Mouse (Mus musculus) lung, embryonic 14.5 days (tissue): ENCODE results near the gene Zfyve27. TPM values are rescaled to one million over a fixed set of nuclear protein-coding genes. Genes with fewer than 3 reads are reported as not detected.

ENCODE experiments used
- ATAC-seq: fragments of 200-750 bp; cut with Nextera tagmentation; 2 replicates; pipeline ENCODE4 v1.8.0; 2017; ENCODE audit warnings: mild to moderate bottlenecking, moderate TSS enrichment, moderate library complexity; ENCODE audit not compliant: insufficient read depth
- DNase-seq: peaks from one replicate; pipeline ENCODE4 v3.0.0-alpha.2; 2015
- H3K27ac ChIP-seq: fragments of 300-500 bp; sonication (generic); 2 replicates; pipeline ENCODE4 v1.5.1; 2014; ENCODE audit warnings: low read depth, mild to moderate bottlenecking, moderate library complexity
- H3K27me3 ChIP-seq: fragments of 300-500 bp; sonication (generic); 2 replicates; pipeline ENCODE4 v1.6.1; 2014; ENCODE audit warnings: low read length, control low read depth; ENCODE audit not compliant: insufficient read depth
- H3K36me3 ChIP-seq: fragments of 300-500 bp; sonication (generic); 2 replicates; pipeline ENCODE4 v1.6.1; 2014; ENCODE audit warnings: control low read depth; ENCODE audit not compliant: insufficient read depth
- H3K4me1 ChIP-seq: fragments of 300-500 bp; sonication (generic); 2 replicates; pipeline ENCODE4 v1.6.1; 2014; ENCODE audit warnings: antibody characterized with exemption, control low read depth; ENCODE audit not compliant: insufficient read depth
- H3K4me2 ChIP-seq: fragments of 300-500 bp; sonication (generic); 2 replicates; pipeline ENCODE4 v1.6.1; 2014; ENCODE audit warnings: mild to moderate bottlenecking
- H3K4me3 ChIP-seq: fragments of 300-500 bp; sonication (generic); 2 replicates; pipeline ENCODE4 v1.5.1; 2014; ENCODE audit warnings: low read depth, low read length
- H3K9ac ChIP-seq: fragments of 300-500 bp; sonication (generic); 2 replicates; pipeline ENCODE4 v1.6.1; 2014
- H3K9me3 ChIP-seq: fragments of 300-500 bp; sonication (generic); 2 replicates; pipeline ENCODE4 v1.6.1; 2016; ENCODE audit warnings: low read depth, low read length, control low read depth
- CTCF ChIP-seq: IDR thresholded peaks from 2 replicates; pipeline ENCODE4 v1.5.1; 2016; ENCODE audit warnings: antibody characterized with exemption, low read depth
- WGBS: fragments of 180-500 bp; shearing (Covaris S2); extraction: QIAGEN DNeasy Blood & Tissue Kit; methylation state at CpG from one replicate; pipeline ENCODE4 v1.1.7; 2014; 5-methylcytosine and 5-hydroxymethylcytosine counted together
- polyA plus RNA-seq: library from polyadenylated mRNA; unstranded; fragments of >200 nt; fragmentation: Nextera tagmentation; extraction: Ambion mirVana; gene quantifications from 2 replicates; pipeline ENCODE4 v1.2.1, GENCODE M21; 2014

Zfyve27 gene
- polyA plus RNA-seq, 1 experiment from 2014 or later, result 15.2 TPM

DNA sequence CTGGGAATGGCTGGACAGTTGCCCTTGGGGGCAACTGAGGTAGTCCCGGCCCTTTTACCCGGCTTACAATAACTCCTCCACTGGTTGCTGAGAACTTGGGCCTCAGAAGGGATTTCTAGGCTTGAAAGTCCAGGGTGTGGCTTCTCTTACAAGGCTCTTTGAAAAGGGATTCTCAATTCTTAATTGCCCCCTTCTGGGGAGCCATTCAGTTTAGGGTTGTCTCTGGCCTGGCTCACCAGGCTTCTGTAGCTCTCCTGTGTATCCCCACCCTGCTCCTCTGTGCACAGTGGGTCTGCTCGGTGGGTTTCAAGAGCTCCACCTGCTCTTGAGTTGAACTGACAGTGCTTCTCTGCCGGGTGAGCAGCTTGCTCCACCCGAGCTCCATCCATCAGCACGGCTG lies 46.2 kb downstream of the Zfyve27 start:
- Histone ChIP-seq H3K4me3 (no peak overlapping the region), H3K9me3 (no peaks in the 10 kb centered on the region), H3K9ac (no peak overlapping the region), H3K27me3 (no peaks in the 10 kb centered on the region), H3K4me2 (no peak overlapping the region), H3K36me3 (no peaks in the 10 kb centered on the region), H3K4me1 (no peaks in the 10 kb centered on the region), H3K27ac (no peak overlapping the region)
- ATAC-seq, result no peak
- no peak for DNase-seq
- WGBS, result 54% methylated on average over 6 of the region's 6 CpGs
- no peak for TF ChIP-seq CTCF

DNA sequence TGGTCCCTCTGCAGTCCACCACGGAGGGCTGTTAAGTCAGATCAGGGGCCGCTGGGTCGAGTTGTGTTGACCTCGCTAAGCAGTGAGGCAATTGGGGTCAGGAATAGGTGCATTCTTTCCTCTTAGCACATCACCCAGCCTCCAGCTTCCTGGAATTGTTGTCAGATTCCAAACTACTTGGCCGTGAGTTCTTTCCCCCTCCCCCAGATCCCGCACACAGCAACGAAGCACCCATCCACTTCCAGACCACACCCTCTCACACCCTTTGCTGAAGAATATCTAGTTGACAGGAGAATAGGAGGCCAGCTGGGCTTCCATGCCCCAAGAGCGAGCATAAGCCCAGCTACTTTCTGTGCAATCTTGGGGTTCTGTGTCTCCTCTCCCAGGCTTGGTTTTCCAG lies 48.2 kb downstream of the Zfyve27 start:
- 20% methylated on average over 8 of the region's 8 CpGs for WGBS

DNA sequence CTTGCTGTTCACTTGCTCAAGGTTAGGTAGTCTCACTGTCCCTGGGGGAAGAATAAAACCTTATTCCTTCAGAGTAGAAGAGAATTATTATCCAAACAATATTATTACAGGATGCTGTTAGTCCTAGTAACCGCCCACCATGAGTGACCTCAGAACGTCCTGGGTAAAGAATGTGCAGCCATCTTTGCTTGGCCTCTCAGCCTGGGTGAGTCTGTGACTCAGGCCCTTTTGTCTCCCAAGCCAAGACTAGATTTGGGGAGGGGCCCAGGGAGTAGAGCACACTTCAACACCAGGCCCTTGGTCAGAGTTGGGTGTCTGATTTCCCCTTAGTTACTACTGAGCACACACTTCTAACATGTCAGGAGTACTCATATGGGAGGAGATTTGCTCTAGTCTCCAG lies 50.9 kb downstream of the Zfyve27 start:
- no peaks in the 10 kb centered on the region for H3K27me3 ChIP-seq
- no peak overlapping the region for H3K27ac ChIP-seq
- no peak for DNase-seq
- WGBS, result 49% methylated on average over 2 of the region's 2 CpGs
- ATAC-seq, result no peak
- H3K4me3 ChIP-seq, result no peak overlapping the region
- H3K4me1 ChIP-seq, result no peaks in the 10 kb centered on the region
- TF ChIP-seq CTCF, result no peak
- no peaks in the 10 kb centered on the region for H3K36me3 ChIP-seq
- no peaks in the 10 kb centered on the region for H3K9me3 ChIP-seq
- no peak overlapping the region for H3K9ac ChIP-seq
- H3K4me2 ChIP-seq, result no peak overlapping the region

More for the DNA sequence above, 48.2 kb downstream of the Zfyve27 start:
- H3K36me3 ChIP-seq, result no peaks in the 10 kb centered on the region
- H3K9ac ChIP-seq, result no peak overlapping the region
- no peaks in the 10 kb centered on the region for H3K9me3 ChIP-seq
- no peak overlapping the region for H3K4me3 ChIP-seq
- H3K4me1 ChIP-seq, result no peaks in the 10 kb centered on the region
- H3K27me3 ChIP-seq, result no peaks in the 10 kb centered on the region
- DNase-seq, result no peak
- TF ChIP-seq CTCF, result no peak
- no peak overlapping the region for H3K27ac ChIP-seq
- ATAC-seq, result no peak
- H3K4me2 ChIP-seq, result no peak overlapping the region

DNA sequence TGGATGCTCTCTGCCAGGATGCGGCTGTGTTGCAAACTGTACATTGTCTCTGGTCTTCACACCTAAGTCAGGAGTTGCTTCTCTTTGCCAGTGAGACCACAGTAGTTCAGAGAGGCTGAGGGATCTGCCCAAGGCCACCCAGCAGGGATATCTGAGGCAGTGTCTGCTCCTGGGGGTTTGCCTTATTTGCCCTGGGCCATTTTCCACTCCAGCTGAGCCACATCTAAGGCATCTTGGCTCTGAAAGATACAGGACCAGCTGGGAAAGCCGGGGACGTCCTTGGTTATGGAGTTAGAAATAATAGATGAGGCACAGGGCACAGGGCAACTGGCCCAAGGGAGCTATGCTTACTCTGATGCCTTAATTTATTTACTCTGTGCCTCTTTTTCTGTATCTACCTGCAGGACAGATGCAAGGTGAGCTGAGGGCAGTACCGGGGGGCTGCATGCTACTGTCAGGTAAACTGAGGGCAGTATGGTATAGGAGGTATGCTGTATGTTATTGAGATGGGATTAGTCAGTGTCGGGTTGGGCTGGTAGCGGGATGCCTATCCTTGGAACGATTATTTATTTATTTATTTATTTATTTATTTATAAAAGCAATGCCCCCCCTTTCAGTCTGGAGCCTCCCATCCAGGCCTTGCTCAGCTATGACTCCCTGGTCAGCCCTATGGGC lies 53.1 kb downstream of the Zfyve27 start:
- no peak for TF ChIP-seq CTCF
- no peaks in the 10 kb centered on the region for H3K9me3 ChIP-seq
- H3K4me3 ChIP-seq, result no peak overlapping the region
- no peak for DNase-seq
- ATAC-seq, result no peak
- no peaks in the 10 kb centered on the region for H3K36me3 ChIP-seq
- no peak overlapping the region for H3K27ac ChIP-seq
- H3K27me3 ChIP-seq, result no peaks in the 10 kb centered on the region
- 54% methylated on average over 7 of the region's 7 CpGs for WGBS
- H3K4me1 ChIP-seq, result no peaks in the 10 kb centered on the region
- no peak overlapping the region for H3K9ac ChIP-seq
- H3K4me2 ChIP-seq, result no peak overlapping the region

DNA sequence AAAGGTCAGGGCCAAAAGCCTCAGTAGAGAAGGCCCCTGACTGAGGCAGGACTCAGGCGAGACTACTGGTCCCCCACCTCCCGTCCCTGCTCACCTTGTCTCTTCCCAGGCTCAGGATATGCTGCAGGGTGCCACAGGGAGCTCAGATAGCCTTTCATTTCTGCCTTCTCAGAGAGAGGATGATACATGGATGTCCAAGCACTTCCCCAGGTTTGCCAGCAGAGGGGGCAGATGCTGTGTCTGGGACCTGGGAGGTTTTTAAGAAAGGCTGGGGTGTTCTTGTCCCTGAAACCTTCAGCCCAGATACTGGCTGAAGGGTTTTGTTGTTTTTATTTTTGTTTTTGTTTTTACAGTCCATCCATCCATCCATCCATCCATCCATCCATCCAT lies 53.6 kb downstream of the Zfyve27 start:
- Histone ChIP-seq H3K27ac (no peak overlapping the region), H3K27me3 (no peaks in the 10 kb centered on the region), H3K4me1 (no peaks in the 10 kb centered on the region), H3K9me3 (no peaks in the 10 kb centered on the region), H3K36me3 (no peaks in the 10 kb centered on the region), H3K4me2 (no peak overlapping the region), H3K4me3 (no peak overlapping the region), H3K9ac (no peak overlapping the region)
- DNase-seq (peak; percentile 48), ATAC-seq (no peak)
- 8% methylated on average over 2 of the region's 2 CpGs for WGBS
- peak; percentile 68 for TF ChIP-seq CTCF

DNA sequence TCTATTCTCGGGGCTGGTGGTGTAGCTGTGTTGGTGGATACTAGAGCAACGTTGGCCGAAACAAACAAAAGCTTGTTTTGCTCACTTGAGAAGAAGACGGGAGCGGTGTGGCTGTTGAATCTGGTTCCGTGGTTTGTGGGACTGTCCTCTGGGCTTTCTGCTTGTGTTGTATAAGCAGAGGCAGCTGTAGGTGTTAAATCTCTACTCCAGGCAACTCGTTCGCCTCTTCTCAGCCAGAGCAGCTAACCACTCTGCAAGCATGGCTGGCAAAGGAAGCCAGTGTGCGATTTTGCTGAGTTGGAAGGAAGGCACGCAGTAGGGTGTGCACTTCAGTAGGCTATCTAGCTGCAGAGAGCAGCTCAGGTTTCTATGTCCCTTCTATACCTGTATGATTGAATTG lies 62.7 kb downstream of the Zfyve27 start:
- Histone ChIP-seq H3K4me3 (no peak overlapping the region), H3K36me3 (no peaks in the 10 kb centered on the region), H3K4me1 (no peaks in the 10 kb centered on the region), H3K4me2 (no peak overlapping the region), H3K9ac (no peak overlapping the region), H3K27me3 (no peaks in the 10 kb centered on the region), H3K27ac (no peak overlapping the region), H3K9me3 (no peaks in the 10 kb centered on the region)
- DNase-seq, result no peak
- 74% methylated on average over 10 of the region's 10 CpGs for WGBS
- no peak for ATAC-seq
- TF ChIP-seq CTCF, result no peak

DNA sequence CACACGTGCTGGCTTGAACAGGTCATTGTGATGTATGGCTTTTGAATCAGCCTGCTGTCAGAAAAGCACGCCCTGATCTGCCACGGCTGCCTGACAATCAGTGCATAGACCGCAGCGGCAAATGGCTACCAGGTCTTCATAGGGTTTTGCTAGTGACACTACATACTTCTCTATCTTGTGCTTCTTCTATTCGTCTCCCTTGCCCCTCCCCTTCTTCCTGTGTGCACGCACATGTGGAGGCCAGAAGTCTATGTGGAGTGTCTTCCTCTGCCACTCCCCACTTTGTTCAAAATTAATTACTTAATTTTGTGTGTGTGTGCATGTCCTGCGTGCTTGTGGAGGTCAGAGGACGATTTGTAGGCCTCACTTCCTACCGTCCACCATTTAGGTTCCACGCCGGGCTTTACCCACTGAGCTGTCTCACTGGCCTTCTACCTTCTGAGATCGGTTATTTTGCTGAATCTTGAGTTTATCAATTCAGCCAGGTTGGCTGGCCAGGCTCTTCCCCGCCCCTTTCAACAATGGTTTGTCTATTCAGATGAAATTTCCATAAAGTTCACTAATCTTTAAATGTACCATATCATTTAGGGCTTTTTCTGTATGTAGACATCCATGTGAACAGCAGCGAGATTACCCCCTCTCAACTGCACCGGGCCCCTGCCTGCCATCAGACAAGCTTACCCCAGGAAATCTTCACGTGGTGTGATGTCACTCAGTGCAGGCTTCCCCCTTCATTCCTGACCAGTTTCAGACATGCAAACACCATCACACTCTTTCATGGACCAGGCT lies 65.9 kb downstream of the Zfyve27 start:
- H3K9me3 ChIP-seq, result no peaks in the 10 kb centered on the region
- H3K27ac ChIP-seq, result no peak overlapping the region
- H3K4me2 ChIP-seq, result no peak overlapping the region
- TF ChIP-seq CTCF, result no peak
- H3K4me1 ChIP-seq, result no peaks in the 10 kb centered on the region
- 69% methylated on average over 17 of the region's 17 CpGs for WGBS
- H3K36me3 ChIP-seq, result no peaks in the 10 kb centered on the region
- no peak overlapping the region for H3K9ac ChIP-seq
- no peak overlapping the region for H3K4me3 ChIP-seq
- ATAC-seq (no peak), DNase-seq (no peak)
- H3K27me3 ChIP-seq, result no peaks in the 10 kb centered on the region
